Mouse (Mus musculus) testis, adult 2 months (tissue): ENCODE measurements around the gene Macf1.

Experiments used
- CTCF ChIP-seq: fragments of 200-500 bp; IDR thresholded peaks from 2 replicates; pipeline ENCODE4 v1.5.1; 2012; ENCODE audit warnings: low read depth, mild to moderate bottlenecking, inconsistent platforms, low read length, moderate library complexity; ENCODE audit not compliant: control insufficient read depth, insufficient read depth, insufficient replicate concordance
- POLR2A ChIP-seq: fragments of 200-500 bp; IDR thresholded peaks from 2 replicates; pipeline ENCODE4 v1.6.1; 2012; ENCODE audit warnings: low read depth, mild to moderate bottlenecking, inconsistent platforms, low read length, moderate library complexity; ENCODE audit not compliant: control insufficient read depth

DNA sequence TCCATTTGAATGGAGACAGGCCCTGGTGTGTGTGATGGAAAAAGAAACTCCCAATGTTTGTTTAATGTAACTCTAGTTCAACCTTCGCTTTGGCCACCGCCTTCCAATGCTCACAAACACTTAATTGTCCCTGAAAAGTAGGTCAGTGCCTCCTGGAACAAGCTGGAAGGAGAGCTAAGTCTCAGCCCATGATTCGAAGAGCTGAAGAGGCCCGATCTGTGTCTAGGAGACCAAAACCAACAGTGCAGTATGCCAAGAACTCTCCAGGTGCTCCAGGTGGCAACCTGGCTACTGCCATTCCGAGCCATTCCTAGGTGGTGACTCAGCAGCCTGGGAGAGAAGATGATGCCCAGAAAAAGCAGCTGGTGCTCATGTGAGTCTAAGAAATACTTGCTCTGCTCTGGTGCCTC lies 60.4 kb downstream of the Macf1 start:
- TF ChIP-seq POLR2A (no peak), CTCF (no peak)
